In the genomic region with DNA sequence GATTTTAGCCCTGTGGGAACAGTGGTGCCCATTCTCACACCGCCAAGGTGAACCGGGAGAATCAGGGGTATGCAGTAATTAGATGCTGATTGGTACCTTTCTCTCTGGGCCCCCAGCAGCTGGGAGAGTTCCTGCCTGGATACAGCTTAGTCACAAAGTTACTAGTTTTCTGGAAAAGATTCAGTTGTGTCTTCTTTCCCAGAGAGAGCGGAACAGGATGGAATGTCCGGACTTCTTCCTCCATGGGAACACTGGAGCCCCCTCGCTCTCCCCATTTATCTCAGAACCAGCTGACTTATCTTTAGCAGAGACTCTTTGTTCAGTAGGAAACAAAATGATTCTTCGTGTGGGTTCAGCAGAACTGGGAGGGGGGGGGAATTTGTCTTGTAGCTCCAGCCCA, we compare ENCODE assay signal across 8 mouse cellular contexts. TPM values are rescaled to one million over a fixed set of nuclear protein-coding genes. Genes with fewer than 3 reads are reported as not detected.
DNase-seq lines count a peak whose midpoint lies in the region; ATAC-seq and TF ChIP-seq lines count a peak whose summit lies in the region.

No protein-coding gene starts in this region.

- H3K4me2 ChIP-seq in heart, embryonic 11.5 days: peak overlapping the region; percentile 85
- peak overlapping the region; percentile 87 for H3K4me2 ChIP-seq in forebrain, embryonic 12.5 days
- H3K4me2 ChIP-seq in liver, embryonic 15.5 days: peak overlapping the region; percentile 92

- no peak for ATAC-seq in heart, embryonic 11.5 days (replicated peaks; ENCODE audit: insufficient number of reproducible peaks, low FRiP score, low TSS enrichment)
- ATAC-seq in forebrain, embryonic 12.5 days (ENCODE audit: low FRiP score): no peak
- no peak for ATAC-seq in liver, embryonic 15.5 days (ENCODE audit: insufficient read depth)

- peak overlapping the region; percentile 74 for H3K4me3 ChIP-seq in heart, embryonic 11.5 days (ENCODE audit: low read depth, low read length)
- H3K4me3 ChIP-seq in E14TG2a.4 (replicated peaks; ENCODE audit: low read length): peak overlapping the region; percentile 91
- peak overlapping the region; percentile 73 for H3K4me3 ChIP-seq in forebrain, embryonic 12.5 days (replicated peaks)
- H3K4me3 ChIP-seq in liver, embryonic 15.5 days (replicated peaks): peak overlapping the region; percentile 71

- peaks cover 6% of the 10 kb centered on the region for H3K4me1 ChIP-seq in heart, embryonic 11.5 days (ENCODE audit: control insufficient read depth, insufficient read depth, low read length)
- peaks cover 11% of the 10 kb centered on the region for H3K4me1 ChIP-seq in E14TG2a.4 (replicated peaks; ENCODE audit: low read depth, low read length)
- H3K4me1 ChIP-seq in forebrain, embryonic 12.5 days: peaks cover 17% of the 10 kb centered on the region
- peaks cover 22% of the 10 kb centered on the region for H3K4me1 ChIP-seq in liver, embryonic 15.5 days (replicated peaks)

- no peak for TF ChIP-seq CTCF in E14TG2a.4 (conservative IDR thresholded peaks at IDR 0.05; ENCODE audit: low read length)

- H3K9ac ChIP-seq in heart, embryonic 11.5 days (ENCODE audit: low read depth, low read length): peak overlapping the region; percentile 81
- peak overlapping the region; percentile 81 for H3K9ac ChIP-seq in forebrain, embryonic 12.5 days
- H3K9ac ChIP-seq in liver, embryonic 15.5 days: peak overlapping the region; percentile 72

- peaks cover 14% of the 10 kb centered on the region for H3K27me3 ChIP-seq in heart, embryonic 11.5 days (ENCODE audit: control insufficient read depth, insufficient read depth, low read length)
- peaks cover 57% of the 10 kb centered on the region for H3K27me3 ChIP-seq in E14TG2a.4 (ENCODE audit: insufficient read depth, low read length)
- peaks cover 12% of the 10 kb centered on the region; the same call in 1 of the 2 replicates for H3K27me3 ChIP-seq in forebrain, embryonic 12.5 days
- H3K27me3 ChIP-seq in liver, embryonic 15.5 days: peaks cover 12% of the 10 kb centered on the region; the same call in 1 of the 2 replicates

- no peaks in the 10 kb centered on the region; the same call in 1 of the 2 replicates for H3K36me3 ChIP-seq in heart, embryonic 11.5 days (ENCODE audit: control insufficient read depth, insufficient read depth, low read length)
- no peaks in the 10 kb centered on the region for H3K36me3 ChIP-seq in E14TG2a.4 (ENCODE audit: insufficient read depth, low read length)
- H3K36me3 ChIP-seq in forebrain, embryonic 12.5 days (replicated peaks): no peaks in the 10 kb centered on the region
- no peaks in the 10 kb centered on the region for H3K36me3 ChIP-seq in liver, embryonic 15.5 days (replicated peaks)

- WGBS in heart, embryonic 11.5 days (ENCODE audit: insufficient replicate concordance): 4% methylated on average over 6 of the region's 6 CpGs
- WGBS in forebrain, embryonic 12.5 days: 12% methylated on average over 6 of the region's 6 CpGs
- 15% methylated on average over 6 of the region's 6 CpGs for WGBS in liver, embryonic 15.5 days (ENCODE audit: insufficient replicate concordance)

- H3K9me3 ChIP-seq in heart, embryonic 11.5 days (replicated peaks; ENCODE audit: control insufficient read depth, low read length): no peaks in the 10 kb centered on the region
- H3K9me3 ChIP-seq in E14TG2a.4 (ENCODE audit: low read length): peaks cover 5% of the 10 kb centered on the region; the same call in 1 of the 2 replicates
- H3K9me3 ChIP-seq in forebrain, embryonic 12.5 days: no peaks in the 10 kb centered on the region
- H3K9me3 ChIP-seq in liver, embryonic 15.5 days (replicated peaks): no peaks in the 10 kb centered on the region

- no peak overlapping the region for H3K27ac ChIP-seq in heart, embryonic 11.5 days (ENCODE audit: low read depth, low read length)
- no peak overlapping the region for H3K27ac ChIP-seq in forebrain, embryonic 12.5 days
- H3K27ac ChIP-seq in liver, embryonic 15.5 days (replicated peaks): peak overlapping the region; percentile 65; the same call in 1 of the 2 replicates

- no peak for DNase-seq in heart, adult 11 months
- DNase-seq in adrenal gland, postnatal 25 days: no peak
- DNase-seq in cerebellum, adult 8-10 months: no peak
- no peak for DNase-seq in ovary, postnatal 14 days (ENCODE audit: low spot score)

RNA-seq across cellular contexts. Expression of a gene that starts 0.7 kb away (rescaled TPM):
- 8.6 and 8.9 TPM in 2 replicates for polyA plus RNA-seq in heart, embryonic 11.5 days (2014; fragmentation: Nextera tagmentation; extraction: Ambion mirVana)
- polyA plus RNA-seq in forebrain, embryonic 12.5 days (2016; fragmentation: Nextera tagmentation; extraction: Ambion mirVana): 9.9 and 10.9 TPM in 2 replicates
- 3.9 and 4.3 TPM in 2 replicates for polyA plus RNA-seq in liver, embryonic 15.5 days (2015; fragmentation: Nextera tagmentation; extraction: Ambion mirVana)
- total RNA-seq in adrenal gland, postnatal 25 days (2021): 6.9 and 13.5 TPM in 2 replicates

RNA-seq across cellular contexts. Expression of a gene that starts 22.4 kb away (rescaled TPM):
- 110 and 142 TPM in 2 replicates for polyA plus RNA-seq in heart, embryonic 11.5 days (2014; fragmentation: Nextera tagmentation; extraction: Ambion mirVana)
- 148 and 282 TPM in 2 replicates for polyA plus RNA-seq in forebrain, embryonic 12.5 days (2016; fragmentation: Nextera tagmentation; extraction: Ambion mirVana)
- polyA plus RNA-seq in liver, embryonic 15.5 days (2015; fragmentation: Nextera tagmentation; extraction: Ambion mirVana): 31.9 and 33.3 TPM in 2 replicates
- total RNA-seq in adrenal gland, postnatal 25 days (2021): 38.3 and 40.8 TPM in 2 replicates

RNA-seq across cellular contexts. Expression of a gene that starts 47.4 kb away (rescaled TPM):
- polyA plus RNA-seq in heart, embryonic 11.5 days (2014; fragmentation: Nextera tagmentation; extraction: Ambion mirVana): 99.2 and 104 TPM in 2 replicates
- 167 and 176 TPM in 2 replicates for polyA plus RNA-seq in forebrain, embryonic 12.5 days (2016; fragmentation: Nextera tagmentation; extraction: Ambion mirVana)
- polyA plus RNA-seq in liver, embryonic 15.5 days (2015; fragmentation: Nextera tagmentation; extraction: Ambion mirVana): 76.7 and 91.5 TPM in 2 replicates
- total RNA-seq in adrenal gland, postnatal 25 days (2021): 110 and 153 TPM in 2 replicates

RNA-seq across cellular contexts. Expression of a gene that starts 47.9 kb away (rescaled TPM):
- 6.4 TPM in 1 of 2 replicates, not detected in the other for polyA plus RNA-seq in heart, embryonic 11.5 days (2014; fragmentation: Nextera tagmentation; extraction: Ambion mirVana)
- 5.6 TPM in 1 of 2 replicates, not detected in the other for polyA plus RNA-seq in forebrain, embryonic 12.5 days (2016; fragmentation: Nextera tagmentation; extraction: Ambion mirVana)
- polyA plus RNA-seq in liver, embryonic 15.5 days (2015; fragmentation: Nextera tagmentation; extraction: Ambion mirVana): 3.0 TPM in 1 of 2 replicates, not detected in the other
- 3.6 and 27.1 TPM in 2 replicates for total RNA-seq in adrenal gland, postnatal 25 days (2021)
